Mouse (Mus musculus) adrenal gland, postnatal 4 days (tissue): ENCODE data around the gene Tmem208. TPM values are rescaled to one million over a fixed set of nuclear protein-coding genes. Genes with fewer than 3 reads are reported as not detected.
A peak's percentile ranks its signal among the peaks of the same experiment; 100 is the strongest.

Experiments
- DNase-seq, 2 experiments: peaks; one replicate each; pipeline ENCODE4 v3.0.0; 2021 to 2022; ENCODE audit warnings: low spot score in 2 of 2, mixed read lengths in 2 of 2
- microRNA-seq: library from miRNA; unstranded; fragments of <30 nt; microRNA quantifications from one replicate; pipeline ENCODE4 v1.2.0, GENCODE M21; 2021
- total RNA-seq, 2 experiments: library from RNA; stranded (reverse); gene quantifications; 2 replicates each; pipeline ENCODE4 v1.2.3; 2021

Gene Tmem208
- total RNA-seq, 2 experiments from 2014 or later: 48.5 to 49.2 TPM

DNA sequence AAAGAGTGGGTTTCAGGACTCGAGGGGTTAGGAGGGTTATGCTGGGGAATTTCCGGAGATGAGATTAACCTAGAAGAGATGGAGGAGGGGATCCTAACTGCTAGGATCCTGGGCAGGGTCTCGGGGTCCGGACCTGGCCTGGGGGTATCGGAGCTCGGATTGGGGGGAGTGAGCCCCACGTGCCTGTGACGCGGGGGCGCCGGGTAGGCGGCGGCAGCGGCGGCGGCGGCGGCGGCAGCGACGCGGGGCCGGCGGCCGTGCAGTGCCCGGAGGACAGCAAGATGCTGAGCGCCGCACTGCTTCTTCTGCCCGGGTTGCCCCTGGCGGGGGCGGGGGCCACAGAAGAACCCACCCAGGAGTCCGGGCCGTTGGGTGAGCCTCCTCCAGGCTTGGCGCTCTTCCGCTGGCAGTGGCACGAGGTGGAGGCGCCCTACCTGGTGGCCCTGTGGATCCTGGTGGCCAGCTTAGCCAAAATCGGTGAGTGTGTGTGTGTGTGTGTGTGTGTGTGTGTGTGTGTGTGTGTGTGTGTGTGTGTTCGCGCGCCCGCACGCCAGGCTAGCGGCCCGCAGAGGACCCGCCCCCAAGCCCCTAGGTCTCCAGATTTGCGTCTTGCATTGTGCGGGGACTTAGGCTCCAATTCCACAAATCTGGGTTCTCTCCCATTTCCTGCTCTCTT lies 23.1 kb downstream of the Tmem208 start:
- DNase-seq: no peak

DNA sequence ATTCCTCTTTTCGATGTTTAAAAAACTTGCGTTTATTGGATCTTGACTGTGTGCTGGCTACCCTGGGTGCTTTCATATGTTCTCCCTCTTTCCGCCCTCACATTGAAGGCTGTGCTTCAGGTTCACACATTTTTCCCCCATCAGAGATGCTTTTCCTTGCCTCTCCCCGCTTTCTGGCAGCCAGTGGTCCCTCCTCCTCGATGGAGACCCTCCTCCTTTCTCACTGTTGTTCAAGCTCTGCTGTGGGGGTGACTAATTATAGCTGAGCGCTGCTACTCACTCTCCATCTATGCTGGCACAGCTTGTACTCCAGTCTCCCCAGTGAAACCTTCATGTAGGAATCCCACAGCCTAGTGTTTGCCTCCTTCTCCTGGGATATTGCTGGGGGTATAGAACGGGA lies 24.0 kb downstream of the Tmem208 start:
- no peak for DNase-seq

DNA sequence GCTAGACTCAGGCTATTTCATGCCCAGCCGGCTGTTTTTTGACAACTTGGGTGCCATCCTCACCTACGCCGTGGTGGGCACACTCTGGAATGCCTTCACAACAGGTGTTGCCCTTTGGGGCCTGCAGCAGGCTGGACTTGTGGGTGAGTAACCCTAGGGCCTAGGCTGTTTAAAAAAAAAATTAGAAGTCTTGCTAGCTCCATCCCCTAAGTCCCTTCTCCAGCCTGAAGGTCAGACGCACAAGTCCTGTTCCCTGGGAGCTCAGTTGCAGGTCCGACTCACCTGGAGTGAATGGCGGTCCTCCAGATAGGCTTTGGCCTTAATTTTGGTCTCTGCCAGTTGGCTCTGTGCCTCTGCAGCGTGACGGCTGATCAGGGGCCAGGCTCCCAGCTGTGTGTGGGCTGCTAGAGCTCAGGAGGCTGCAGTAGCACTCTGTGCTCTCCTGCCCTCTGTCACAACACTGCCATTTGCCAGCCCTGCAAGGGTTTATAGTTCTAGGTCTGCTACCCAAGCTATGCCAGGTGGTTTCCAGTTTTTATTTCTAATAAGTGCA lies 27.5 kb downstream of the Tmem208 start:
- DNase-seq: no peak

GRCm38 (mm10) chr8:105354549-105354948 lies 28.4 kb downstream of the Tmem208 start:
- no peak for DNase-seq

DNA sequence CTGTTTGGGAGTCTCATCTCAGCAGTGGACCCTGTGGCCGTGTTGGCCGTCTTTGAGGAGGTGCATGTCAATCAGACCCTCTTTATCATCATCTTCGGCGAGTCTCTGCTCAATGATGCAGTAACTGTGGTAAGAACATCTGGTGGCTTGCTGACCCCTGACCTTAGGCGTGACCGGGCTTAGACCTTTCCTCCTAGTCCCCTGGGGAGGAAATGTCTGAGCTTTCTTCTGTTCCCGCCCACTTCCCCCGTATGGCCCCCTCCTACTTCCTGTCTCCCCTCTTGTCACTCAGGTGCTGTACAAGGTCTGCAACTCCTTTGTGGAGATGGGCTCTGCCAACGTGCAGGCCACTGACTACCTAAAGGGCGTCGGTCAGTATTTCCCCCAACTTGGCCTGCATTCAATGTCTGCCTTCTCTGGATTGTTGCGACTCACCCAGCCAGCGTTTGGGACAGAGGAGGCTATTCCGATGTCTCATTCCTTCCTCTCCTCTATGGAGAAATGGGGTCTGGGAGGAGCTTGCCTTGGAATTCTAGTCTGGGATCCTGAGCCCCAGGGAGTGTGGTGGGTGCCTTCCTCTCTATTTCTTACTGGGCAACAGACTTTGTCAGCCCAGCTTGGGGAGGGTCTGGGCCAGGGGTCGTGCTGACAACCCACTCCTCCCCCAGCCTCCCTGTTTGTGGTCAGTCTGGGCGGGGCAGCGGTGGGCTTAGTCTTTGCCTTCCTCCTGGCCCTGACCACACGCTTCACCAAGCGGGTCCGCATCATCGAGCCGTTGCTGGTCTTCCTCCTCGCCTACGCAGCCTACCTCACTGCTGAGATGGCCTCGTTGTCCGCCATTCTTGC lies 29.2 kb downstream of the Tmem208 start:
- DNase-seq: no peak

GRCm38 (mm10) chr8:105356681-105357080 lies 30.5 kb downstream of the Tmem208 start:
- no peak for DNase-seq

DNA sequence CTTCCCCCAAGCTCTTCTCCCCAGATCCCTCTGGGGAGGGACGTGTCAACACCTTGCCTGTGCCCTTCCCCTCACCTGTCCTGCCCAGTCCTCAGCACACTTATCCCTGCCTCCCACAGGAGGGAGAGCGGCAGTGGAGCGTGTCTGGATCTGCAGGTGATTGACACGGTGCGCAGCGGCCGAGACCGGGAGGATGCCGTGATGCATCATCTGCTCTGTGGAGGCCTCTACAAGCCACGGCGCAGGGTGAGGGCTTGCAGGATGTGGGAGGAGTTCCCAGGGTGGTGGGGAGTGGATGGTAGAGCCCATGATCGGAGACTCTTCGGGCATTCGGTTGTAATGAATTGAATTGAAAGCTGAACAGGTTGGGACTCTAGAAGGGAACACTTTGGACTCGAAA lies 33.1 kb downstream of the Tmem208 start:
- no peak for DNase-seq

DNA sequence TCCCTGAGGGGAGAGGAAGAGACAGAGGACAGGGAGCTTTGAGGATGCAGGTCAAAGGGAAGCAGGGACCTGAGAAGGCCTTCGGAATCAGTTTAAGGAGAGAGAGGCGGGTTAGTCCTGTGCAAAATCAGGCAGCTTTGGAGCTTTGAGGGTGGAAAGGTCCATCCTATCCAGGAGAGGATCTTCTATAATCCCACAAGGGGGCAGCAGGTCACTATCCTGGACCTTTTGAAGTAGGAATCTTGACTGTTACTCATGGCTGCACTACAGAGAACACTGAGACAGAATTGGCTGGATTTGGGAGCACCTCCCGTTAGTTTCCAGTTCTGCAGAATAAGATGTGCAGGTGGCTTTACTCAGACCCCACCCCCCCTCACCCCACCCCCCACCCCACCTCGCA lies 33.5 kb downstream of the Tmem208 start:
- no peak for DNase-seq

DNA sequence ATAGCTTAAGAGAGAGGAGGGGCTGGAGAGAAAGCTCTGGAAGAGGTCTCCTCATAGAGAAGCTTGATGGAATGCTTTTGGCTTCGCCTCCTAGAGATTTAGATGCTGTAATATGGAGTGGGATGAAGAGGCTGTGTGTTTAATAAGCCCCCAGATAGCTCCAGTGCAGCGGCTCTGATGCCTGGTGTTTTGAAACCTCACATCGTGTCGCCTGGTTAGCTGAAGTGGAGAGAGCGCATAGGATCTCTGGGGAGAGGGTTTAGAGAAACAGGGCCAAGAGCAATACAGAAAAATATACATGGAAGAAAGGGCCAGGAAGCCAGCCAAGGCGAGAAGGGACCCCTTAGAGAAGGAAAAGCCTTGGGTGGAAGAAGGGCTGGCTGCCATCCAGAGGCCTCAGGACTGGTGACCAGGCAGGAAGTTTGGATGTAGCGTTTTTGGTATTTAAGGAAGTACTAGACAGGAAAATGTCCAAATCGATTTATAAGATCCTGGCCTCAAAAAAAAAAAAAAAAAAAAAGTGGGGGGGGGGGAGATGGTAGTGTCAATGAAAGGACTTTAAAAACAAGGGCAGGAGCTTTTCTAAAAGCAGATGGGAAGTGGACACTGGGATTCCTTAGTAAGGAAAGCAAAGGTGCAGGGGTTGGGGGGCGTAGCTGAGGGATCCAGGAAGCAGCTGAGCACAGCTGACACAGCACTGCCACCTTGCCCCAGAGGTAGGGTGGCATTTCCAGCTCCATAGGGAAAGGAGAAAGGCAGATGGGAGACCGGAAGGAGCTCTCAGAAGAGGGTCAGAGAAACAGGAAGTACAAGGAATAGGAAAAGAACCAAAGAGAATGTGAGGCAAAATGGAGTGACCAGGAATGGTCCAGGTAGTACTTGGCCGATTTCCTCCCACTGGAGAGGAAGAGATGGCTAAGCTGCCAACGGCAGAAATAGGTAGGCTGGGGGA lies 35.9 kb downstream of the Tmem208 start:
- DNase-seq: no peak

GRCm38 (mm10) chr8:105367107-105367506 lies 41.0 kb downstream of the Tmem208 start:
- DNase-seq: no peak

DNA sequence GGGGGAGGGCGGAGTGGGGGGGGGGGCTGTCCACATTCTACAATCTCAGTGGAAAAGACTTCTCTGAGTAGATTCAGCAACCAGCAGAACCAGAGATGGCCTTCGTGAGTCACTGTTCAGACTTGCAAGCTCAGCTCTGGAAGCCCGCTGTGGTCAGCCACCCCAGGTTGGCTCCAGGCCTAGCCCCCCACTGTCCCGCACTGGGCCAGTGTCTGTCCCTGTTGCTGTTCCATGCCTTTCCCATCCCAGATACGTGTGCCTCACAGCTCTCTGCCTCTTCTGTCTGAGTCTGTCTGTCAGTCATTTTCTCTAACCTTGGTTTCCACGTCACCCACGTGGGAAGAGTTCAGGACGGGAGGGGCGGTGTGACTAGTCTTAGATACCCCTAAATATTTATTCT lies 46.3 kb downstream of the Tmem208 start:
- no peak for DNase-seq

- no peak for DNase-seq
Observed at GRCm38 (mm10) chr8:105373032-105373431, 46.9 kb downstream of the Tmem208 start, which contains the start of gene Plekhg4. Plekhg4 (plus strand) TSS chr8:105373274.

GRCm38 (mm10) chr8:105374513-105374966 lies 48.4 kb downstream of the Tmem208 start:
- DNase-seq: no peak

- DNase-seq: no peak
Observed at GRCm38 (mm10) chr8:105378673-105379072, 52.5 kb downstream of the Tmem208 start.

DNA sequence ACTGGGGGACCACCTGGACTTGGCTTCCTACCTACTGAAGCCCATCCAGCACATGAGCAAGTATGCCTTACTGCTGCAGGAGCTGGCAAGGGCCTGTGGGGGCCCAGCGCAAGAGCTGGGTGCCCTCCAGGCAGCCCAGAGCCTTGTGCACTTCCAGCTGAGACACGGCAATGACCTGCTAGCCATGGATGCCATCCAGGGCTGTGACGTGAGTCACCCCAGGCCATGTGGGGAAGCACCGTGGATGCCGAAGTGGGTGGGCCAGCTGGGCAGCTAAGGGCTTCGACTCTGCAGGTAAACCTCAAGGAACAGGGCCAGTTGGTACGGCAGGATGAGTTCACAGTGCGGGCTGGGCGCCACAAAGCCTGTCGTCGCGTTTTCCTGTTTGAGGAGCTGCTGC lies 54.2 kb downstream of the Tmem208 start:
- no peak for DNase-seq

DNA sequence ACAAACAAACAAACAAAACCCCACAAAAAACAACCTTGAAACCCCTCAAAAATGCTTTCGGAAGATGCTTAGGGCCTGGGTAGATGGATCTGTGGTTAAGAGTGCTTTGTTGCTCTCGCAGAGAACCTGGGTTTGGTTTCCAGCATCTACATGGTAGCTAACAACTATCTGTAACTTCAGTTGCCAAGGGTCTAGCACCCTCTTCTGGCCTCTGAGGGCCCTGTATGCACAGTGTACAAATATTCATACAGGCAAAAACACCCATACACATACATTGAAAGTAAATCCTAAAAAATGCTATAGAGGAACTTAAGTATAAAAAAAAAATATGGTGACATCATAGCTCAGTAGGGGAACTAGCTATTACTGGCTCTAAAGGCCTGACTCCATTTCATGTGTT lies 57.9 kb downstream of the Tmem208 start:
- no peak for DNase-seq

Small RNA genes lying within 50 kb of the gene (microRNA-seq; reads per million reads assigned to microRNA genes)
- not detected for gene Gm27320
- 1,262 reads per million, percentile 77 among the genes with 10 or more reads in this experiment for gene Mir328

Other genes starting within 250 kb of the Tmem208 start
- not detected for gene Ces3b, start 242.6 kb upstream of the Tmem208 start, total RNA-seq
- gene Ces4a, start 194.6 kb upstream of the Tmem208 start, total RNA-seq: not detected
- gene Cbfb, start 155.7 kb upstream of the Tmem208 start, total RNA-seq: 10 to 100 TPM; 66.4 to 70.2 TPM
- gene D230025D16Rik, start 101.2 kb upstream of the Tmem208 start, total RNA-seq: 10 to 100 TPM; 33.3 to 38.1 TPM
- gene B3gnt9, start 71.2 kb upstream of the Tmem208 start, total RNA-seq: 10 to 100 TPM; 10.4 to 11.3 TPM
- gene Tradd, start 61.7 kb upstream of the Tmem208 start, total RNA-seq: 10 to 100 TPM; 15.9 to 17.4 TPM
- 1 to 10 TPM; 3.2 to 3.5 TPM for gene Fbxl8, start 61.7 kb upstream of the Tmem208 start, total RNA-seq
- gene Hsf4, start 56.6 kb upstream of the Tmem208 start, total RNA-seq: under 1 TPM; 0.42 to 0.53 TPM
- gene Nol3, start 50.2 kb upstream of the Tmem208 start, total RNA-seq: 1 to 10 TPM; 1.8 to 2.7 TPM
- gene 4931428F04Rik, start 36.5 kb upstream of the Tmem208 start, total RNA-seq: 10 to 100 TPM in 1 of 2 experiments, 1 to 10 TPM in 1; 9.1 to 10.4 TPM
- gene Exoc3l, start 30.3 kb upstream of the Tmem208 start, total RNA-seq: 10 to 100 TPM; 25.7 to 30.9 TPM
- gene E2f4, start 28.7 kb upstream of the Tmem208 start, total RNA-seq: 10 to 100 TPM; 50.5 to 55.7 TPM
- 10 to 100 TPM in 1 of 2 experiments, 1 to 10 TPM in 1; 9.2 to 13.6 TPM for gene Elmo3, start 20.8 kb upstream of the Tmem208 start, total RNA-seq
- gene Lrrc29, start 76 bp upstream of the Tmem208 start, total RNA-seq: 10 to 100 TPM; 14.3 to 16.3 TPM
- 10 to 100 TPM; 17.9 to 18.8 TPM for gene Fhod1, start 21.6 kb downstream of the Tmem208 start, total RNA-seq
- 1 to 10 TPM; 5.5 to 5.8 TPM for gene Slc9a5, start 22.5 kb downstream of the Tmem208 start, total RNA-seq
- 1 to 10 TPM in 1 of 2 experiments, under 1 TPM in 1; 0.25 to 1.2 TPM for gene Plekhg4, start 46.9 kb downstream of the Tmem208 start, total RNA-seq
- not detected for gene Kctd19, start 87.1 kb downstream of the Tmem208 start, total RNA-seq
- 1 to 10 TPM; 5.4 to 6.4 TPM for gene Lrrc36, start 87.2 kb downstream of the Tmem208 start, total RNA-seq
- 10 to 100 TPM; 88.4 to 89.4 TPM for gene Tppp3, start 145.2 kb downstream of the Tmem208 start, total RNA-seq
- 10 to 100 TPM; 26.2 to 28.6 TPM for gene Zdhhc1, start 170.5 kb downstream of the Tmem208 start, total RNA-seq
- gene Hsd11b2, start 192.4 kb downstream of the Tmem208 start, total RNA-seq: 10 to 100 TPM in 1 of 2 experiments, 1 to 10 TPM in 1; 3.7 to 15.0 TPM
- gene Atp6v0d1, start 239.7 kb downstream of the Tmem208 start, total RNA-seq: 100 to 1,000 TPM; 103 to 113 TPM